Mouse (Mus musculus) midbrain, embryonic 15.5 days (tissue): ENCODE results near the gene Rasgef1c. TPM values are rescaled to one million over a fixed set of nuclear protein-coding genes. Genes with fewer than 3 reads are reported as not detected.

Experiments used
- ATAC-seq: fragments of 200-750 bp; cut with Nextera tagmentation; replicated peaks from 2 replicates; pipeline ENCODE4 v1.8.0; 2017; ENCODE audit warnings: moderate TSS enrichment
- H3K27ac ChIP-seq: fragments of 300-500 bp; sonication (generic); 2 replicates; pipeline ENCODE4 v1.5.1; 2015; ENCODE audit warnings: mild to moderate bottlenecking, inconsistent platforms
- H3K27me3 ChIP-seq: fragments of 300-500 bp; sonication (generic); replicated peaks from 2 replicates; pipeline ENCODE4 v1.6.1; 2015; ENCODE audit warnings: inconsistent platforms
- H3K36me3 ChIP-seq: fragments of 300-500 bp; sonication (generic); replicated peaks from 2 replicates; pipeline ENCODE4 v1.6.1; 2015; ENCODE audit warnings: inconsistent platforms
- H3K4me1 ChIP-seq: fragments of 300-500 bp; sonication (generic); 2 replicates; pipeline ENCODE4 v1.6.1; 2015; ENCODE audit warnings: inconsistent platforms
- H3K4me2 ChIP-seq: fragments of 300-500 bp; sonication (generic); 2 replicates; pipeline ENCODE4 v1.6.1; 2015; ENCODE audit warnings: inconsistent platforms, mild to moderate bottlenecking, moderate library complexity
- H3K4me3 ChIP-seq: fragments of 300-500 bp; sonication (generic); 2 replicates; pipeline ENCODE4 v1.5.1; 2015; ENCODE audit warnings: mild to moderate bottlenecking, inconsistent platforms
- H3K9ac ChIP-seq: fragments of 300-500 bp; sonication (generic); 2 replicates; pipeline ENCODE4 v1.6.1; 2015; ENCODE audit warnings: mild to moderate bottlenecking, inconsistent platforms
- H3K9me3 ChIP-seq: fragments of 300-500 bp; sonication (generic); 2 replicates; pipeline ENCODE4 v1.6.1; 2016; ENCODE audit warnings: inconsistent platforms
- WGBS: fragments of 180-500 bp; shearing (Covaris S2); methylation state at CpG from one replicate; pipeline ENCODE4 v1.1.7; 2015; ENCODE audit warnings: mixed read lengths; 5-methylcytosine and 5-hydroxymethylcytosine counted together
- polyA plus RNA-seq: library from polyadenylated mRNA; unstranded; fragments of >200 nt; fragmentation: Nextera tagmentation; extraction: Ambion mirVana; gene quantifications from 2 replicates; pipeline ENCODE4 v1.2.1, GENCODE M21; 2015

Gene Rasgef1c
- polyA plus RNA-seq, 1 experiment from 2014 or later, result 29.8 TPM

GRCm38 (mm10) chr11:49982881-49983280 lies 81.2 kb downstream of the Rasgef1c start:
- Histone ChIP-seq H3K9ac (no peak overlapping the region), H3K27ac (no peak overlapping the region), H3K4me2 (no peak overlapping the region), H3K9me3 (no peaks in the 10 kb centered on the region), H3K36me3 (no peaks in the 10 kb centered on the region), H3K4me1 (no peaks in the 10 kb centered on the region), H3K27me3 (no peaks in the 10 kb centered on the region), H3K4me3 (no peak overlapping the region)
- no peak for ATAC-seq
- 44% methylated on average over 4 of the region's 4 CpGs for WGBS

GRCm38 (mm10) chr11:49983875-49984552 lies 82.4 kb downstream of the Rasgef1c start:
- H3K27me3 ChIP-seq, result no peaks in the 10 kb centered on the region
- no peak for ATAC-seq
- no peak overlapping the region for H3K27ac ChIP-seq
- no peaks in the 10 kb centered on the region for H3K9me3 ChIP-seq
- WGBS, result 89% methylated on average over 4 of the region's 4 CpGs
- no peak overlapping the region for H3K4me3 ChIP-seq
- H3K4me1 ChIP-seq, result no peaks in the 10 kb centered on the region
- H3K9ac ChIP-seq, result no peak overlapping the region
- no peaks in the 10 kb centered on the region for H3K36me3 ChIP-seq
- no peak overlapping the region for H3K4me2 ChIP-seq

- Histone ChIP-seq H3K4me2 (no peak overlapping the region), H3K4me1 (no peaks in the 10 kb centered on the region), H3K27me3 (no peaks in the 10 kb centered on the region), H3K4me3 (no peak overlapping the region), H3K36me3 (no peaks in the 10 kb centered on the region), H3K9ac (no peak overlapping the region), H3K9me3 (no peaks in the 10 kb centered on the region), H3K27ac (no peak overlapping the region)
- WGBS, result 87% methylated on average over 4 of the region's 4 CpGs
- ATAC-seq, result no peak
These were observed 83.4 kb downstream of the Rasgef1c start for GRCm38 (mm10) chr11:49985009-49985408.

GRCm38 (mm10) chr11:49986277-49987036 lies 84.8 kb downstream of the Rasgef1c start:
- H3K9ac ChIP-seq, result no peak overlapping the region

GRCm38 (mm10) chr11:49994536-49994935 lies 92.9 kb downstream of the Rasgef1c start:
- H3K4me1 ChIP-seq, result no peaks in the 10 kb centered on the region
- H3K36me3 ChIP-seq, result no peaks in the 10 kb centered on the region
- no peaks in the 10 kb centered on the region for H3K27me3 ChIP-seq
- ATAC-seq, result no peak
- WGBS, result 88% methylated on average over 2 of the region's 2 CpGs
- no peak overlapping the region for H3K4me2 ChIP-seq
- no peak overlapping the region for H3K4me3 ChIP-seq
- H3K9me3 ChIP-seq, result no peaks in the 10 kb centered on the region
- H3K9ac ChIP-seq, result no peak overlapping the region
- no peak overlapping the region for H3K27ac ChIP-seq

More at GRCm38 (mm10) chr11:49986277-49987036, 84.8 kb downstream of the Rasgef1c start:
- Histone ChIP-seq H3K27ac (no peak overlapping the region), H3K36me3 (no peaks in the 10 kb centered on the region), H3K4me3 (no peak overlapping the region), H3K9me3 (no peaks in the 10 kb centered on the region), H3K4me1 (no peaks in the 10 kb centered on the region), H3K27me3 (no peaks in the 10 kb centered on the region), H3K4me2 (no peak overlapping the region)
- 23% methylated on average over 10 of the region's 10 CpGs for WGBS
- peak; percentile 62; the same call in 1 of the 2 replicates for ATAC-seq

- WGBS, result 76% methylated on average over 4 of the region's 4 CpGs
- H3K4me3 ChIP-seq, result no peak overlapping the region
- no peak overlapping the region for H3K27ac ChIP-seq
- H3K4me1 ChIP-seq, result no peaks in the 10 kb centered on the region
- H3K4me2 ChIP-seq, result no peak overlapping the region
- H3K36me3 ChIP-seq, result no peaks in the 10 kb centered on the region
- no peak for ATAC-seq
- no peak overlapping the region for H3K9ac ChIP-seq
- no peaks in the 10 kb centered on the region for H3K9me3 ChIP-seq
- no peaks in the 10 kb centered on the region for H3K27me3 ChIP-seq
These were observed 94.8 kb downstream of the Rasgef1c start for GRCm38 (mm10) chr11:49996398-49996797.

- WGBS, result 90% methylated on average over 5 of the region's 5 CpGs
These were observed 95.7 kb downstream of the Rasgef1c start for GRCm38 (mm10) chr11:49997321-49997720.

GRCm38 (mm10) chr11:50002853-50003252 lies 101.2 kb downstream of the Rasgef1c start:
- ATAC-seq, result no peak
- H3K4me3 ChIP-seq, result no peak overlapping the region
- WGBS, result 98% methylated on average over 4 of the region's 4 CpGs

More at GRCm38 (mm10) chr11:49997321-49997720, 95.7 kb downstream of the Rasgef1c start:
- no peak overlapping the region for H3K27ac ChIP-seq
- H3K36me3 ChIP-seq, result no peaks in the 10 kb centered on the region
- ATAC-seq, result no peak
- no peaks in the 10 kb centered on the region for H3K9me3 ChIP-seq
- no peaks in the 10 kb centered on the region for H3K27me3 ChIP-seq
- no peak overlapping the region for H3K4me3 ChIP-seq
- no peak overlapping the region for H3K9ac ChIP-seq
- no peaks in the 10 kb centered on the region for H3K4me1 ChIP-seq
- H3K4me2 ChIP-seq, result no peak overlapping the region

GRCm38 (mm10) chr11:50007776-50008175 lies 106.1 kb downstream of the Rasgef1c start:
- 74% methylated on average over 10 of the region's 10 CpGs for whole genome bisulfite sequencing
- no peaks in the 10 kb centered on the region for H3K36me3 ChIP-seq
- no peak for ATAC-seq

More at GRCm38 (mm10) chr11:50002853-50003252, 101.2 kb downstream of the Rasgef1c start:
- Histone ChIP-seq H3K9me3 (no peaks in the 10 kb centered on the region), H3K27ac (no peak overlapping the region), H3K36me3 (no peaks in the 10 kb centered on the region), H3K4me1 (no peaks in the 10 kb centered on the region), H3K9ac (no peak overlapping the region), H3K27me3 (no peaks in the 10 kb centered on the region), H3K4me2 (no peak overlapping the region)

GRCm38 (mm10) chr11:50008231-50008630 lies 106.6 kb downstream of the Rasgef1c start:
- H3K4me1 ChIP-seq, result no peaks in the 10 kb centered on the region
- no peak overlapping the region for H3K4me3 ChIP-seq
- no peaks in the 10 kb centered on the region for H3K36me3 ChIP-seq
- H3K9ac ChIP-seq, result no peak overlapping the region
- no peaks in the 10 kb centered on the region for H3K27me3 ChIP-seq
- H3K9me3 ChIP-seq, result no peaks in the 10 kb centered on the region
- no peak overlapping the region for H3K27ac ChIP-seq
- ATAC-seq, result no peak
- H3K4me2 ChIP-seq, result no peak overlapping the region
- 31% methylated on average over 5 of the region's 5 CpGs for WGBS

More at GRCm38 (mm10) chr11:50007776-50008175, 106.1 kb downstream of the Rasgef1c start:
- no peaks in the 10 kb centered on the region for H3K4me1 ChIP-seq
- no peak overlapping the region for H3K4me2 ChIP-seq
- H3K9me3 ChIP-seq, result no peaks in the 10 kb centered on the region
- H3K27ac ChIP-seq, result no peak overlapping the region
- H3K4me3 ChIP-seq, result no peak overlapping the region
- H3K9ac ChIP-seq, result no peak overlapping the region
- H3K27me3 ChIP-seq, result no peaks in the 10 kb centered on the region

GRCm38 (mm10) chr11:50013016-50013415 lies 111.4 kb downstream of the Rasgef1c start:
- H3K36me3 ChIP-seq, result no peaks in the 10 kb centered on the region
- no peaks in the 10 kb centered on the region for H3K9me3 ChIP-seq
- no peak overlapping the region for H3K4me3 ChIP-seq
- ATAC-seq, result no peak
- no peak overlapping the region for H3K9ac ChIP-seq
- no peak overlapping the region for H3K27ac ChIP-seq
- no peak overlapping the region for H3K4me2 ChIP-seq
- H3K4me1 ChIP-seq, result no peaks in the 10 kb centered on the region
- no peaks in the 10 kb centered on the region for H3K27me3 ChIP-seq
- 75% methylated on average over 6 of the region's 6 CpGs for WGBS

GRCm38 (mm10) chr11:50016503-50016902 lies 114.9 kb downstream of the Rasgef1c start:
- no peaks in the 10 kb centered on the region for H3K36me3 ChIP-seq
- no peaks in the 10 kb centered on the region for H3K27me3 ChIP-seq
- no peaks in the 10 kb centered on the region for H3K9me3 ChIP-seq
- 86% methylated on average over 5 of the region's 5 CpGs for WGBS
- no peak overlapping the region for H3K4me3 ChIP-seq
- H3K9ac ChIP-seq, result no peak overlapping the region
- H3K4me1 ChIP-seq, result no peaks in the 10 kb centered on the region
- ATAC-seq, result no peak
- H3K4me2 ChIP-seq, result no peak overlapping the region
- H3K27ac ChIP-seq, result no peak overlapping the region
